Mouse (Mus musculus): Measurements from ENCODE around the gene Cxcr4.

The Cxcr4 gene

DNA sequence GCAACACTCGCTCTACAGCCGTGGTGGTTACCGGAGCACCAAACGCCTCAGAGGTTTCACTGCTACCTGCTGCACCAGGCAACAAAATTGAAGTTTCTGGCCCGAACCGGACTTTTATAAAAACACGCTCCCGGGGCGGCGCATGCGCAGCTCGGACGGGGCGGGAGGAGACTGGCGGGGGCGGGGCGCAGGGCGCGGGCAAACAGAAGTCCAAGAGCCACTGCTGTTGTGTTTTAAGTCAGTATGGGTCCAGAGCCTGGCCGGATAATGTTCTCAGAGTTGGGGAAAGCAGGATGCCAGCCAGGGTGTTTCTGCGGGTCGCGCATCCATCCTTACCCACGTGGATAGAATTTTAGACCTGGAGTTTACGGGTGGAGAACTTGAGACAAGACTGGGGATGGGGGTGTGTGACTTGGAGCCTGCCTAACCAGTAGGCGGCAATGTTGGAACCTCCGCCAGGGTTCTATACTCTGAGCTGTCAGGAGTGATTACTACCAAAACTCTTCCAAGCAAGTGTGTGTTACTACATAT lies at the start of gene Cxcr4:
Gene Cxcr4 (minus strand): TSS at position 83 of the 531 bp plus-strand sequence.
- peak; percentile 96 for DNase-seq (ENCODE audit: low read depth, low spot score)

DNA sequence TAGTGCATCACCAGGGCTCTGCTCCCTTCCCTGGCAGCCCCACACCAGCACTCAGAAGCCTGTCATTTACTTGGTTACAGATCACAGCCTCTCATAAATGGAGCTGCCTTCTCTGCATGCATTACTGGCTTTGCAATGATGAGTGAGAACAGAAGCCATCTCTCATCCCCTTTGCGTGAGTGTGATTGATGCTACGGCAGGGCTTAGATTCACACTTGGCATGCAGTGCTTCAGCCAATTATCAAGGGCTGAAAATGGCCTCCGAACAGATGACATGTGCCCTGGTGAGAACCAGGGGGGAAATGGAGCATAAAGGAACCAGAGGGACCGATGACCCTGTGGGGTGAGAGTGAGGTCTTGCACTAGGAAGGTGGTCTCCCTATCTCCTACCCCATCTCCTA lies 47.6 kb upstream of the Cxcr4 start:
- no peak for DNase-seq (ENCODE audit: low read depth, low spot score)

DNA sequence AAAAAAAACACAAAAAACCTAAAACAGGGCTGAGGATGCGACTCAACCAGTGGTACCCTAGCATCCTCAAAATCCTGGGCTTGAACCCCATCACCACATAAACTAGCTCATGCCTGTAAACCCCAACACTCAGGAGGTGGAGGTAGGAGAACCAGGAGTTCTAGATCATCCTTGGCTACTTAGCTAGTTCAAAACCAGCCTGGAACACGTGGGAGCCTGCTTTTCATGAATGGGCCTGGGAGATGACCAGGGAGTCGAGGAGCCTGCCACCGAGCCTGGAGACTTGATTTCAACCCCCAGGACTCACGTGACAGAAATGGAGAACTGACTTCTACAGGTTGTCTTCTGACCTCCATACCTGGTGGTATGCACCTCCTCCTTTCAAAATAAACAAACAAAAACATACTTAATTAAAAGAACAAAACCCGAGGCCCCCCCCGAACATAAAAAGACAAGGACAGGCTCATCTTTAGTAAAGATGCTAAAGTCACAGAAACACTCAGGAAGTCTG lies 45.2 kb upstream of the Cxcr4 start:
- DNase-seq (ENCODE audit: low read depth, low spot score) = no peak

DNA sequence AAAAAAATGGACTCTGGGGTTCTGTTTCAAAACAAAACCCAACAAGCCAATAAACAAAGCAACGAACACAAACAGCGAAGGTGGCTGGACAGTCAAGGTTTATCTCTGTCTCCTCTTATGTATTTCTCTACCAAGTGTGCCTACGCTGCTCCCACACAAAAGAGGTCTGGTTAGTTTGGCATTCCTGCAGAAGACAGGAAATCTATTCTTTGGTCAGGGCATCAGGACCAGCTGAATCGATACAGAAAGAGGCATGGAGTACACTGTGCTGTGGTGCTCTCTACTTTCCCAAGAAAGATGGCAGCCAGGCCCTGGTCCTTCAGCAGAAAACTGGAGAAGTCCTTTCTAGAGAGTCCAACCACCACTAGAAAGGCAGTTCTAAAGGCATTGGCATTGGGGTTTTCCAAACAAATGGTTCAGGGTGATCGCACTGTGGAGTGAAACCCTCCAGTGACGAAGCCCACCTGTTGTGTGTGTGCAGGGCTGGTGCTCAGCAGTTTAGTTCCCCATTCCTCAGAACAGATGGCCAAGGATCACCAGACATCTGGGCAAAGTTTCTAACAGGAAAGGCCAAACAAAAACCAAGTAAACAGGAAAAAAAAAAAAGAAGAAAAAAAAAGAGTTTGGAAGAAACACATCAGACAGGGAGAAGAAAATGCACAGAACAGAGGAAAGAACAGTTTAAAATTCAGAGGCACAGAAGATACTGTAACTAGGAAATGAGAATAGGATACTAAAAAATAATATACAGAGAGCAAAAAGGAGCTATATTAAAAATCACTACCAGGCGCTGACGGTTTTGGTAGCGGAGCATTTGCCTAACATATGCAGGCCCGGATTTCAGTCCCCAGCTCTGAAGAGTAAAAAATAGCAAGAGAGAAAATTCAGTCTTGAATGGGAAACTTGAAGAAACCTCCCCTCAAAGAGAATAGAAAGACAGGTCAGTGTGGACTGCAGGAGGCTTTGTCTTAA lies 44.5 kb upstream of the Cxcr4 start:
- peak; percentile 67 for DNase-seq (ENCODE audit: low read depth, low spot score)

DNA sequence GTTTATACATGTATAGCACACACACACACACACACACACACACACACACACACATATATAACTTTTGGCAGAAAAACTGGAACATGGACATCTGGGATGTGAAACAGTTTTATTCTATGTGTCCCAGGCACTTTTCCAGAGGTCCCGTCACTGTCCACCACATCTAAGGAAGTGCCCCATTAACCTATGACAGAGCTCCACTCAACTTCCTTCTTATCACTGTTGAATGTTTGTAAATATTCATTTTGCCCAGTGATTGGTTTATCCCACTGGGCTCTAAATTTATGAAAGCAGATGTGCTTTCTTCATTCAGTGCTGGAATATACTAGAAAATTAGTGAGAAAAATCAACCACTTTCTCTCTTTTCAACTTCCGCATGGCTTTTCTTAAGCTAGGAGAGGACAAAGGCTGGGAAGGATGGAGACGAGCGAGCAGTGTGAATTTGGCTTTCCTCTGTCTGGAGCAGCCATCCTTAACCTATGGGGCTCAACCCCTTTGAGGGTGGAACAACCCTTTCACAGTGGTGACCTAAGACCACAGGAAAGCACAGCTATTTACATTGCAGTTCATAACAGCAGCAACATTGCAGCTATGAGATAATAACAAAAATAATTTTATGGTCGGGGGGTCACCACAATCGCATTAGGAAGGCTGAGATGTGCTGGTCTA lies 41.8 kb upstream of the Cxcr4 start:
- DNase-seq (ENCODE audit: low read depth, low spot score) = no peak

DNA sequence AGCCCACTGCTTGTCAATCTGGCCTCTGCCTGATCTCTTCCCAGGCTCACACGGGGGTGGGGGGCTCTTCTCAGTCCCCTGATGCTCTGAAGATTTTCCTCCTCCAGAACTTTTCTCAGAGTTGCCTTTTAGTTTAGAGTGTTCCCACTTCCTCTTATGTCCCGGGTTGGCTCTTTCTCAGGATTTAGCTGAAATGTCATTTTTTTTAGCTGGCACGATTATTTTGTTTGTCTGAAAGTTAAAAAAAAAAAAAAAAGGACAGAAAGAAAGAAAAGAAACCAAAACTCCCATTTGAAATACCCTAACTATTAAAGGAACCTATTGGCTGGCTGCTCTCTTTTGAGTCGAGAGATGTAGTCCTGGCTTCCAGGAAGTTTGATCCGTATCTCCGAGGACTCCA lies 40.4 kb upstream of the Cxcr4 start:
- DNase-seq (ENCODE audit: low read depth, low spot score) = no peak

DNA sequence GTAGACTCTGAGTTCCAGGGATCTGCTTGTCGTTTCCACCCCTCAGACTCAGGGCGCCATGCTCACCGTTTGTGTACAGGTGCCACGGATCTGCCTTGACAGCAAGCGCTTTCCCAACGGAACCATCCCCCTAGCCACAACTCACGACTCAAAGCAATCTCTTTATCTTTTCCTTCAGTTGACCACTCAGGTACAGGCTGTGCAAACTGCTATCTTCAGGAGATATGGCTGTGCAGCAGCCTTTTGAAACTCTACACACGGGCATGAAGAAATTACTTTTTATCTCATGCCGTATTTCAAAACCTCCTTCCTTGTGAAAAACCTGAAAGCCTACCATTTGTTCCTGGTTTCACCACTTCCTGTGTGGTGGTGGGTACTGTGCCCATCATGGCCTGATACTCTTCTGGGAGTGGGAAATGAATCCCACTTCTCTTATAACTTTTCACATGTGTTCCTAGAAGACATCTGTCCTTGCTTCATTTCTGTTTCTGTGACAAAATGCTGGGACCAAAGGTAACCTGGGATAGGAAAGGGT lies 34.1 kb upstream of the Cxcr4 start:
- no peak for DNase-seq (ENCODE audit: low read depth, low spot score)

DNA sequence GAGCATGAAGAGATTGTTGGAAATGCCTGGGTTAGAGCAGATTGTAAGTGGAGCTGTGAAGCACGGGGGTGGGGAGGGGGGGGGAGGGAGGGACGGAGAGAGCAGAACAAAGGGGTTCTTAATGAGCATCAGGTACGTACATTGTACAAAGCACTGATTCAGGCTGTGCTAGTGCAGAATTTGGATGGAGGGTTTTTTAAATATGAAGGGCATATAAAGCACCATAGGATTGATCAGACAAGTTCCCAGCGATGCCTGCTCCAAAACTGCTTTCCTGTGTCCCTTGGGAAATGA lies 31.4 kb upstream of the Cxcr4 start:
- no peak for DNase-seq (ENCODE audit: low read depth, low spot score)

DNA sequence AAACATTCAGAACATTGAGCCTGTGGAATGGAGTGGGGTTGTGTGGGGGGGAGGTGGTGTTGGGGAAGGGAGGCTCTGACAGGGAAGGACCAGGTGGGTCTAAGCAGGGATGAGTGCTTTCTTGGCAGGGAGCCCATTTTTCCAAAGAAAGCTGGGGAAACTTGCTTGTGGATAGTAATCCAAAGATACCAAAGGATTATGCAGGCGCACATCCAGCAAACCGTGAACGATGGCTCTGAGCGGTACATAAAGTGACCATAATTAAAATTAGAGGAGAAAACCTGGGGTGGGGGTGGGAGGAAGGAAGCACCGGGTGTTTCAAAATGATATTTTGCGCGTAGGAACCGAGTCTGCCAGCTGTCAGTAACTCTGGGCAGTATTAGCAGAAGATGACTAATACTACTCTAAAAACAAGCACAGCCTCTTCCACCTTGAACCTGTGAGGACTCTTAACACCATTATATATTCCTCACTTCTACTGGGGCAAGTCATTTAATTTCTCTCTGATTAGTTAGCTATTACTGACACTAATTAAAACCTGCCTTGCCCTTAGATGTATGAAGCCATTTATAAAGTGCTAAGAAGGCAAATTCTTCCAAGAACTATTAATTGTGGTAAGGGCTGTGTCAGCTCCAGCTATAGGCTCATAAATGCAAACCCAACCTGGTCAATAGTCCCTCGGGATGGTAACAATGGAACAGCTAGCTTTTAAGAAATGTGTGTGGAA lies 30.9 kb upstream of the Cxcr4 start:
- peak; percentile 72 for DNase-seq (ENCODE audit: low read depth, low spot score)

DNA sequence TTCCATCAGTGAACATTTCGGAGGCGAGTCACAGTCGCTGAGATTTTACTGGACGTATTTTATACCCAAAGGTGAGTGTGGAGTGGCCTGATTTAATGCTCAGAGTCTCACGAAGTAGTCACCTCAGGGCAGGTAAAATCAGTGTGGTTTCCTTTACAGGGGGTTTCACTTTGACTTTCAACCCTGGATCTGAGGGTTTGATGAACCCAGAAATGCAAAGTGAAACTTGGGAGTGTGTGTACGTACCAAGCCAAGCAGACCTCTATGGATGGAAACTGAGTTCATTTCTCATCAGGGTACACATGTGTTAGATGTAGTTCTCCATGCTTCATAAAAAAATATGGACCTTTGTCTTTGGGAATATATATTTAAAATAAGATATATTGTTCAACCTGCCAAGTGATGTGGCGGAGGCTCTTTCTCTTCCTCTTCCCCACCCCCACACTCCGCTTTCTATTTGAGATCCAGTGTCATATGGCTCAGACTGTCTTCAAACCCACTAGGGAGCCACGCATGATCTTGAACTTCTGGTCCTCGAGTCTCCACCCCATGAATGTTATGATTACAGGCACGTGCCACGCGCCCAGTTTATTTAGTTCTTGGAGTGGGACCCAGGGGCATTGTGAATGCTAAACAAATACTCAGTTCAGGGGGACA lies 25.7 kb upstream of the Cxcr4 start:
- DNase-seq (ENCODE audit: low read depth, low spot score) = no peak

DNA sequence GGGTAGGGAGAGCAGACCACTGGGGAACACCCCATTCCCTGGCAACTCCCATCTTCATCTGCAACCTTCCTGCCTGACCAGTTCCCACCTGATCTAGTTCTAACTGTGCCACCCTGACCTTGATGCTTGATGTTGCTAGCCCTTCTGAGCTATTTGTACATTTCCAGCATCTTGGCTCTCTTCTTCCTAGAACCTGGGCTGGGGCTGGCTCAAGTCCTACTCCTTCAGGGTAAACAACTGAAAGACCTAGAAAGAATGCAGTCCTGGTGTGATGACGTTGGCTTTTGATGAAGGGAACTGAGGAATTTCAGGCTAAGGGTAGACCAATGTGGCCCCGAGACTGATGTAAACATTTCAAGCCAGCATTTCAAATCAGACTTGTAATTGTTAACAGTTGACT lies 24.5 kb upstream of the Cxcr4 start:
- DNase-seq (ENCODE audit: low read depth, low spot score) = no peak

DNA sequence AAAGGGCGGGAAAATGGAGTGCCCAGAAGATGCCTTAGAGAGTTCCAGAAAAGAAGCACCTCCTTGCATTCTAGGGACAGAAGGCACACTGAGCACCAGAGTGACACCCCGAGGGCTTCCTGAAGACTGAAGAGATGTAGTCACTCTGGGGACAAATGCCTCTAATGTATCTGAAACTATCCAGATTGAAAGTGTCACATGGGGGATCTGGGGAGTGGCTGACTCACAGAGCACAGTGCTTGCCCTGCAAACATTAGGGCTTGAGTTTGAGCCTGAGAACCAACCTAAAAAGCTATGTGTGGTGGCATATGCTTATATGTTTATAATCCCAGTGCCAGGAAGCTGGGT lies 23.3 kb upstream of the Cxcr4 start:
- peak; percentile 43 for DNase-seq (ENCODE audit: low read depth, low spot score)

DNA sequence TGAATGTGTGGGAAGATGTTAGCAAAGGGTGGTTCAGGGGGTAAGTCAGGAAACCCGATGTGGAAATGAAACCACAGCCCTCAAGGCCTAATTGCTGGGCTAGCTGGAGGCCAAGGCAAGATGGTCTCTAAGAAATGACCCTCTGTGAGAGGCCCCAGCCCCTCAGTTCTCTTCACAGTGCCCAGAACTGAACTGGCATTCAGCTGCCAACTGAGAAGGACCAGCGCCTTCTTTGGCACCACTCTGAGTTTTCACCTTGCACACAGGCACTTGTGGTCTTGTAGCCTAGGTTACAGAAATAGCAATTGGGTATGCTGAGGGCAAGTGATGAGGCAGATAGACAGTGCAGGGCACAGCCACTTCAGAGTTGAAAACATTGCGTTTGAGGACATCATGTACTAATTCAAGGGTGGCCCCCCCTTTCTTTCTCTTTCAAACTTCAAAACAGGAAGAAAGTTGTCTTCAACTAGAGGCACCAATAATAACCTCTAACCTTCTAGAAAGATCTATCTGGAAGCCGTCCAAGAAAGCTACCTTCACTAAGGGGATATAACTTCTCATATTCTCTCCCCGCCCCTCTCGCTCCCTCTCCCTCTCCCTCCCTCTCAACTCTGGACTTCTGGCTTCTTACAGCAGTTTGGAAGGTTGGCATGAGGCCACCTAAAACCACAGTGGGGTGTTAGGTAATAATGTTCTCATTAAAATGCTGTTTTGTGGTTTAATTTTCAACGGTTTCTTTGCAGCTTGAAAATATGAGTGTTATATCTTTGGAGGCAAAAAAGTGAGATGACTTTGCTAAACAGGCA lies 22.8 kb upstream of the Cxcr4 start:
- peak; percentile 82 for DNase-seq (ENCODE audit: low read depth, low spot score)

DNA sequence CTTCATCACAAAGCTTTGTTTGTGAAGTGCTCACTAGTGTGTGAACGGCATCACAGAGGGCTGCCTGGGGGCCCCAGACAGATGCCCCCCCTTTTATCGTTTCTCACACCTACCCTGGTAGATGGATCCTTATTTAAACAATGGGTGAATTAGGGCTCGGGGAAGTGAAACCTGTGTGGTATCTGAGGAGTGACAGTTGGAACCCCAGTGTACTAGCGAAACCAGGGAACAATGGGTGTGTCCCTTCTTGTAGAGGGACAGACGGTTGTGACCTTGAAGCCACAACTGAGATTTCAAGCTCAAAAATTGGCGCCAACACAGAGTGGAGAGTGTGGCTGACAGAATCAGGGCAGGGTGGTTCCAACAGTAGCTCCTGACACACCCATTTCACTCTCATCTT lies 16.0 kb upstream of the Cxcr4 start:
- DNase-seq (ENCODE audit: low read depth, low spot score) = peak; percentile 94

DNA sequence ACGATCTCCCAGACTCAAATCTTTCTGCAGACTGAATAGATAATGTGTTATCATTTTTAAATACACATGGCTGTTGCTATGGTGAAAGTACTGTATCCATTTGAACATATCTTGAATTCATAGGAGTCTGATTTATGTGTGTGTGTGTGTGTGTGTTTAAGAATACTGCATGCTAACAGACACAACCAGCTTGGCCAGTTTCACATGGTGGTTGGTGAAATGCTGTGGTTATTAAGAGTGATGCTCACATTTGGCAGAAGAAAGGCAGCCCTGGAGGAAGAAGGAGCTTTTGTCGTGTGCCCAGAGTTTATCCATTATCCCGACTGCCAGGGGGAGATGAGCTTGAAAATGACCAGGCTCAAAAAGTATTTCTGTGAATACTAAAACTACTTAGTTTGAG lies 15.3 kb upstream of the Cxcr4 start:
- no peak for DNase-seq (ENCODE audit: low read depth, low spot score)

DNA sequence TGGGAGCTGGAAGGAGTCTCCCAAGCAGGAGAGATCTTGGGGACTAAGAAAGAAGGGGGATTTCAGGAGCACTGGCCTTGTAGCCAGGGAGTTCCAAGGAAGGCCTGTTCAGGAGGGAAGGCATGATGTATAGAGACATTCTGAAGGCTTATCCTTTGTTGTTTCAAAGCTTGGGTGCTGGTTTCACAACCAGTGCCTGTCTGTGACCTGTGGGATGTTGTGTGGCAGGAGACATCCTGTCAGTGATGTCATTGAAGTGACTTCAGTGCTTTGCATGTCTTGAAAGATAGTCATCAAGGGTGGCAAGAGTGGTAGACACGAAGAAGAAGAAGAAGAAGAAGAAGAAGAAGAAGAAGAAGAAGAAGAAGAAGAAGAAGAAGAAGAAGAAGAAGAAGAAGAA lies 13.7 kb upstream of the Cxcr4 start:
- no peak for DNase-seq (ENCODE audit: low read depth, low spot score)

DNA sequence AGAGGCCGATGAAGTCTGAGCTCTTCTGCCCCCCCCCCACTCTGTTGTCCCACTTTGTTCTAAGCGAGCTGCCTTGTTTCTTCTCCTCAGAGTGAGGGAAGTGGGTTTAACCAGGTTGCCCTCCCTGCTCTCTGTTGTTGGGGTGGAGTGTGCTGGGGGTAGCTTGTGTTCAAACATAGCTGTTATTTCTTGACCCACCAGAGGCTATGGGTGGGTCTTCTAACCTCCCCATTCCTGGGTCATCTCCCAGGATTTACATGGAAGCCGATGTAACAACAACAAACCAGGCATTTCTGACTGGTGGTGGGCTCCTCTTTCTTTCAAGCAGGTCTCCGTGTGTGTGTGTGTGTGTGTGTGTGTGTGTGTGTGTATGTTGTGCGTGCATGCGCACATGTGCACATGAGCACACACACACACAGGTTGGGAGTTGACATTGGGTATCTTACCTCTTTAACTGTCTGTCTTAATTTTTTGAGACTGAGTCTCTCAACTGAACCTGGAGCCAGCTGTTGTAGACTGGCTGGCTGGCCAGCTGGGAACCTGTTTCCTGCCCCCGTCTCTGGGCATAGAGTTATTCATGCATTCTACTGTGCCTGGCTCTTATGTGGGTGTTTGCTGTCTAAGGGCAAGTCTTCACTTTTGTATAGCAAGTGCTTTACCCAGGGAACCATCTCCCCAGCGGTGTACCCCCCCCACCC lies 10.7 kb upstream of the Cxcr4 start:
- no peak for DNase-seq (ENCODE audit: low read depth, low spot score)

DNA sequence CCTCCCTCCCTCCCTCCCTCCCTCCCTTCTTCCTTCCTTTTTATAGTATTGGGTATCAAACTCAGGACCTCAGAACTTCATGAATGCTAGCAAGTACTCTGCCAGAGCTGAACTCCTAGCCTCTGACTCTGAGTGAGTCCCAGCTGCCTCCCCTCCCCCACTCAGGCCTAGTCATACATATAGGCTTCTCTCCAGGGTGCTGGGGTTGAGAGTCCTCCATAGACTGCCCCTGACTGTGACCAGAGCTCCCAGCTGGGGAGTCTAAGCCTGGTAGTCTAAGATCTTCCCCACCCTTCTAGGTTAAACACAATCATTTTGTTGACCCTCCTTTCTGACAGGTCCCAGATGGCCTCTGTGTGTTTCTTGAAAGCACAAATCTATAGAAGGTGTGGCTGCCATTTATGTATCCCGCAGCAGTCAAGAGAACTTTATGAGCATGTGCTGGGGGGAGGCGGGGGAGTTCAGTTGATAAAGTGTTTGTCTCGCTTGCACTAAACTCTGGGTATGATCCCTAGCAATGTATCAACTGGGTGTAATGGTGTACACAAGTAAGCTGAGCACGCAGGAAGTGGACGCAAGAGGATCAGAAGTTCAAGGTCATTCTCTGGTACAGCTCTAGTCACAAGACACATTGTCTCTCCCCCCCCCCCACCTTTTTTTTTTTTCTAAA lies 10.1 kb upstream of the Cxcr4 start:
- no peak for DNase-seq (ENCODE audit: low read depth, low spot score)

DNA sequence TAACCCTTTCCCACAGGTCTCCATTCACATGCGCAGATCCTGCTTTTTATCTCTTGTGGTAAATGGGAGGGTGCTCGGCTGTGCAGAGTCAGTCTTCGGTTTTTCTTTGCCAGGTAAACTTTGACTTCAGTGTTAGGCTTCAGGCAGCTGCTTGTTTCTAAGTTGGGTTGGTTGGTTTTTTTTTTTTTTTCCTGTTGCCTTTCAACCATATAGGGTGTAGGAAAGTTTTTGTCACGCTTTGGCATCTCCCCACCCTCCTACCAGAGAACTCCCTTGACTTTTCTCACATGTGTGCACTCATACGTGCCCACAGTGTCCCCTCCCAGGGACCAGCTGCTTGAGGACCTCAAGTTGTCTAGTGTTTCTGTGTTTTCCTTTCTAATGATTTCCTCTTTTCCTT lies 9.2 kb upstream of the Cxcr4 start:
- no peak for DNase-seq (ENCODE audit: low read depth, low spot score)

All from A20 (cell line).